Mouse (Mus musculus) central nervous system, embryonic 18 days (tissue): Measurements from ENCODE around the gene Foxr2. TPM values are rescaled to one million over a fixed set of nuclear protein-coding genes. Genes with fewer than 3 reads are reported as not detected.

Experiments
- polyA plus RNA-seq: library from polyadenylated mRNA; depleted of rRNA; stranded (reverse); fragments of >200 nt; gene quantifications from 2 replicates; pipeline ENCODE4 v1.2.3, GENCODE M21; 2012; rRNA removed

The Foxr2 gene
- polyA plus RNA-seq: 2.0 and 2.1 TPM in 2 replicates

GRCm38 (mm10) chrX:153118486-153118885, at the start of gene Foxr2:
TSS of gene Foxr2 (plus strand) at chrX:153118786.

GRCm38 (mm10) chrX:153139734-153140515, 21.3 kb downstream of the Foxr2 start, which contains the start of gene Rragb:
TSS of gene Rragb (plus strand) at chrX:153139981.

Other genes starting within 250 kb of the Foxr2 start
- gene Usp51, start 112.3 kb upstream of the Foxr2 start, polyA plus RNA-seq: 2.1 TPM in 2 replicates
- 91.9 and 98.7 TPM in 2 replicates for gene Mageh1, start 81.2 kb upstream of the Foxr2 start, polyA plus RNA-seq
- gene Rragb, start 21.2 kb downstream of the Foxr2 start, polyA plus RNA-seq: 85.7 and 90.6 TPM in 2 replicates
- 15.3 and 15.5 TPM in 2 replicates for gene Klf8, start 118.7 kb downstream of the Foxr2 start, polyA plus RNA-seq